Mouse (Mus musculus) CH12.LX (cell line): ENCODE results near the gene Hoxb1. TPM values are rescaled to one million over a fixed set of nuclear protein-coding genes. Genes with fewer than 3 reads are reported as not detected.

Source experiments
- DNase-seq: peaks from one replicate; pipeline ENCODE4 v3.0.0-alpha.2; 2013; ENCODE audit errors: extremely low read depth
- H3K27ac ChIP-seq: 2 replicates; pipeline ENCODE4 v1.5.1; 2012; ENCODE audit warnings: low read depth, mild to moderate bottlenecking, control low read depth, moderate library complexity; ENCODE audit not compliant: insufficient read depth
- H3K27me3 ChIP-seq: replicated peaks from 2 replicates; pipeline ENCODE3; 2012; ENCODE audit warnings: inconsistent platforms
- H3K36me3 ChIP-seq, 2 experiments: replicated peaks in 1 of 2; 2 replicates each; pipeline versions ENCODE3 to v1.6.1; 2012; ENCODE audit warnings: inconsistent platforms in 1 of 2, low read length in 1 of 2, mild to moderate bottlenecking in 1 of 2, mixed read lengths in 1 of 2, moderate library complexity in 1 of 2; ENCODE audit not compliant: control insufficient read depth in 1 of 2, insufficient read depth in 1 of 2
- H3K4me1 ChIP-seq, 2 experiments: 2 replicates each; pipeline ENCODE4 v1.6.1; 2012; ENCODE audit warnings: inconsistent platforms in 1 of 2, moderate library complexity in 1 of 2; ENCODE audit not compliant: insufficient read depth in 2 of 2, control insufficient read depth in 1 of 2
- H3K4me2 ChIP-seq: 2 replicates; pipeline ENCODE4 v1.6.1; 2012; ENCODE audit warnings: low read depth, mild to moderate bottlenecking, control low read depth; ENCODE audit not compliant: poor library complexity, insufficient read depth, severe bottlenecking
- H3K4me3 ChIP-seq, 3 experiments: fragments of 150-350 bp in 1 of 3; sonication (generic) in 1 of 3; replicated peaks in 1 of 3; 2 replicates each; pipeline versions ENCODE3 to v1.5.1; 2011 to 2012; ENCODE audit warnings: low read depth in 2 of 3, low read length in 2 of 3, mild to moderate bottlenecking in 2 of 3, moderate library complexity in 2 of 3, control low read depth in 1 of 3, improper control_type of control experiment in 1 of 3, inconsistent platforms in 1 of 3, mixed read lengths in 1 of 3; ENCODE audit not compliant: poor library complexity in 1 of 3
- H3K79me2 ChIP-seq: replicated peaks from 2 replicates; pipeline ENCODE4 v1.6.1; 2012; ENCODE audit warnings: mild to moderate bottlenecking, moderate library complexity; ENCODE audit not compliant: control insufficient read depth, poor library complexity, insufficient read depth, severe bottlenecking; ENCODE audit errors: extremely low read depth
- H3K9ac ChIP-seq: 2 replicates; pipeline ENCODE4 v1.6.1; 2012; ENCODE audit warnings: low read depth, mild to moderate bottlenecking, control low read depth, moderate library complexity; ENCODE audit not compliant: insufficient read depth
- H3K9me3 ChIP-seq: replicated peaks from 2 replicates; pipeline ENCODE3; 2012; ENCODE audit warnings: low read length, inconsistent platforms, mixed read lengths
- BHLHE40 ChIP-seq: IDR thresholded peaks from 2 replicates; pipeline ENCODE4 v1.6.1; 2011; ENCODE audit warnings: mild to moderate bottlenecking, low read depth, low read length, improper control_type of control experiment
- ELF1 ChIP-seq: IDR thresholded peaks from 2 replicates; pipeline ENCODE4 v1.6.1; 2014; ENCODE audit warnings: low read depth, mild to moderate bottlenecking, inconsistent platforms, low read length, improper control_type of control experiment
- EP300 ChIP-seq: IDR thresholded peaks from 2 replicates; pipeline ENCODE4 v1.6.1; 2011; ENCODE audit warnings: low read length, improper control_type of control experiment
- ETS1 ChIP-seq: conservative IDR thresholded peaks from 2 replicates; pipeline ENCODE4 v1.6.1; 2012; ENCODE audit warnings: low read depth, mild to moderate bottlenecking, inconsistent platforms, low read length, improper control_type of control experiment, moderate library complexity
- HCFC1 ChIP-seq: IDR thresholded peaks from 2 replicates; pipeline ENCODE4 v1.6.1; 2012; ENCODE audit warnings: low read depth, mild to moderate bottlenecking, inconsistent platforms, low read length, improper control_type of control experiment
- IRF4 ChIP-seq: IDR thresholded peaks from 2 replicates; pipeline ENCODE4 v1.6.1; 2014; ENCODE audit warnings: low read depth, mild to moderate bottlenecking, inconsistent platforms, low read length, improper control_type of control experiment
- JUN ChIP-seq: IDR thresholded peaks from 2 replicates; pipeline ENCODE4 v1.6.1; 2011; ENCODE audit warnings: low read depth, mild to moderate bottlenecking, low read length, improper control_type of control experiment, moderate library complexity; ENCODE audit not compliant: insufficient read depth
- MAX ChIP-seq: IDR thresholded peaks from 2 replicates; pipeline ENCODE4 v1.6.1; 2011; ENCODE audit warnings: low read length, improper control_type of control experiment
- MAZ ChIP-seq: IDR thresholded peaks from 2 replicates; pipeline ENCODE4 v1.6.1; 2012; ENCODE audit warnings: low read depth, mild to moderate bottlenecking, inconsistent platforms, low read length, improper control_type of control experiment, moderate library complexity
- MXI1 ChIP-seq: IDR thresholded peaks from 2 replicates; pipeline ENCODE4 v1.6.1; 2011; ENCODE audit warnings: mild to moderate bottlenecking, low read depth, low read length, improper control_type of control experiment
- MYC ChIP-seq: IDR thresholded peaks from 2 replicates; pipeline ENCODE4 v1.6.1; 2011; ENCODE audit warnings: low read depth, mild to moderate bottlenecking, improper control_type of control experiment, low read length
- NELFE ChIP-seq: IDR thresholded peaks from 2 replicates; pipeline ENCODE4 v1.6.1; 2011; ENCODE audit warnings: low read depth, low read length, improper control_type of control experiment
- POLR2A ChIP-seq: IDR thresholded peaks from 2 replicates; pipeline ENCODE4 v1.6.1; 2011; ENCODE audit warnings: low read depth, mild to moderate bottlenecking, improper control_type of control experiment, low read length
- SMC3 ChIP-seq: IDR thresholded peaks from 2 replicates; pipeline ENCODE4 v1.6.1; 2011; ENCODE audit warnings: low read depth, low read length, improper control_type of control experiment
- TBP ChIP-seq: conservative IDR thresholded peaks from 2 replicates; pipeline ENCODE4 v1.6.1; 2011; ENCODE audit warnings: low read depth, low read length, improper control_type of control experiment
- TCF12 ChIP-seq: IDR thresholded peaks from 2 replicates; pipeline ENCODE4 v1.6.1; 2014; ENCODE audit warnings: low read depth, mild to moderate bottlenecking, inconsistent platforms, low read length, improper control_type of control experiment
- UBTF ChIP-seq: IDR thresholded peaks from 2 replicates; pipeline ENCODE4 v1.6.1; 2012; ENCODE audit warnings: low read depth, mild to moderate bottlenecking, inconsistent platforms, low read length, improper control_type of control experiment, moderate library complexity
- USF1 ChIP-seq: IDR thresholded peaks from 2 replicates; pipeline ENCODE4 v1.6.1; 2014; ENCODE audit warnings: low read depth, mild to moderate bottlenecking, inconsistent platforms, low read length, improper control_type of control experiment
- USF2 ChIP-seq: conservative IDR thresholded peaks from 2 replicates; pipeline ENCODE4 v1.6.1; 2011; ENCODE audit warnings: low read depth, low read length, improper control_type of control experiment
- ZC3H11A ChIP-seq: IDR thresholded peaks from 2 replicates; pipeline ENCODE4 v1.6.1; 2012; ENCODE audit warnings: low read depth, mild to moderate bottlenecking, inconsistent platforms, low read length, improper control_type of control experiment
- ZKSCAN1 ChIP-seq: IDR thresholded peaks from 2 replicates; pipeline ENCODE4 v1.6.1; 2012; ENCODE audit warnings: low read depth, inconsistent platforms, low read length, improper control_type of control experiment, borderline replicate concordance
- ZMIZ1 ChIP-seq: IDR thresholded peaks from 2 replicates; pipeline ENCODE4 v1.6.1; 2012; ENCODE audit warnings: low read depth, mild to moderate bottlenecking, inconsistent platforms, low read length, improper control_type of control experiment
- dilution Hi-C: fragments of 300-500 bp; cut with MboI; formaldehyde crosslinking; loops from 2 replicates; pipeline ENCODE4 v1.14.3; 2020; ENCODE audit warnings: low sequenced_read_pairs; ENCODE audit not compliant: extremely low pct_unique_long_range_greater_than_20kb, extremely low pct_ligation_motif_present
- in situ Hi-C: fragments of 300-500 bp; cut with MboI; formaldehyde crosslinking; loops from 3 replicates; pipeline ENCODE4 v1.14.3; 2019; ENCODE audit warnings: low sequenced_read_pairs, low pct_ligation_motif_present, low pct_unique_long_range_greater_than_20kb, mixed read lengths
- polyA plus RNA-seq: library from polyadenylated mRNA; unstranded; fragments of >175 nt; gene quantifications from 2 replicates; pipeline ENCODE4 v1.2.1, GENCODE M21; 2012; ENCODE audit warnings: low read depth; ENCODE audit not compliant: insufficient read length
- total RNA-seq, 2 experiments: library from RNA; depleted of rRNA; stranded (reverse); fragments of 300-350 nt in 1 of 2; fragments of >200 nt in 1 of 2; gene quantifications; 2 replicates each; pipeline ENCODE4 v1.2.3; 2012 to 2014

Gene Hoxb1
- total and polyA plus RNA-seq, 3 experiments, result not detected

GRCm38 (mm10) chr11:96318368-96319070 lies 47.0 kb upstream of the Hoxb1 start:
- dilution Hi-C loops (no loop called here), in situ Hi-C loops (loop anchor here (25.0 kb wide), 1 partner anchor 219 kb away; no protein-coding TSS in a partner anchor)
- Histone ChIP-seq H3K36me3 (peaks cover 0 to 11% of the 10 kb centered on the region in 2 experiments), H3K9ac (peak overlapping the region; percentile 96), H3K79me2 (no peaks in the 10 kb centered on the region), H3K27me3 (peaks cover 24% of the 10 kb centered on the region), H3K27ac (no peak overlapping the region), H3K4me3 (peak overlapping the region; percentile 76 to 98 (median 82)), H3K4me2 (peak overlapping the region; percentile 81), H3K9me3 (no peaks in the 10 kb centered on the region), H3K4me1 (peaks cover 4 to 15% of the 10 kb centered on the region in 2 experiments; a peak in 2 of 4 replicates)
- TF ChIP-seq BHLHE40, result peak; percentile 62; the same call in 1 of the 2 replicates
- peak; percentile 83 for TF ChIP-seq TBP
- peak; percentile 65; the same call in 1 of the 2 replicates for TF ChIP-seq MAZ
- peak; percentile 96 for TF ChIP-seq USF2
- TF ChIP-seq SMC3, result no peak
- peak; percentile 97 for TF ChIP-seq MAX
- peak; percentile 15; the same call in 1 of the 2 replicates for TF ChIP-seq MXI1
- TF ChIP-seq UBTF, result peak; percentile 92
- TF ChIP-seq ETS1, result 0 out of 2 replicates have a peak, but pooled peaks have one; percentile 6
- TF ChIP-seq USF1, result peak; percentile 96
- peak; percentile 51 for TF ChIP-seq HCFC1
- 0 out of 2 replicates have a peak, but pooled peaks have one; percentile 45 for TF ChIP-seq TCF12
- TF ChIP-seq JUN, result no peak
- no peak for TF ChIP-seq ZC3H11A
- TF ChIP-seq NELFE, result peak; percentile 81
- TF ChIP-seq MYC, result no peak
- peak; percentile 89 for TF ChIP-seq ELF1
- TF ChIP-seq ZKSCAN1, result no peak
- TF ChIP-seq ZMIZ1, result 0 out of 2 replicates have a peak, but pooled peaks have one; percentile 43
- TF ChIP-seq POLR2A, result peak; percentile 72
- TF ChIP-seq IRF4, result 0 out of 2 replicates have a peak, but pooled peaks have one; percentile 8
- no peak for TF ChIP-seq EP300
- DNase-seq, result peak; percentile 95
